Mouse (Mus musculus) forebrain, embryonic 13.5 days (tissue): Measurements from ENCODE around the gene H2-T24. TPM values are rescaled to one million over a fixed set of nuclear protein-coding genes. Genes with fewer than 3 reads are reported as not detected.
"Not testable (repeated sequence)": the region's sequence is repeated elsewhere in the genome, so short reads cannot be mapped to it uniquely, and the experiment has no call there.

Source experiments
- ATAC-seq: fragments of 200-750 bp; cut with Nextera tagmentation; 2 replicates; pipeline ENCODE4 v1.8.0; 2017
- H3K27ac ChIP-seq: fragments of 300-500 bp; sonication (generic); 2 replicates; pipeline ENCODE4 v1.5.1; 2015; ENCODE audit warnings: inconsistent platforms, mild to moderate bottlenecking, moderate library complexity
- H3K27me3 ChIP-seq: fragments of 300-500 bp; sonication (generic); 2 replicates; pipeline ENCODE4 v1.6.1; 2015; ENCODE audit warnings: mild to moderate bottlenecking, inconsistent platforms
- H3K36me3 ChIP-seq: fragments of 300-500 bp; sonication (generic); 2 replicates; pipeline ENCODE4 v1.6.1; 2015; ENCODE audit warnings: mild to moderate bottlenecking, inconsistent platforms; ENCODE audit not compliant: poor library complexity, severe bottlenecking
- H3K4me1 ChIP-seq: fragments of 300-500 bp; sonication (generic); 2 replicates; pipeline ENCODE4 v1.6.1; 2015; ENCODE audit warnings: inconsistent platforms
- H3K4me2 ChIP-seq: fragments of 300-500 bp; sonication (generic); 2 replicates; pipeline ENCODE4 v1.6.1; 2015; ENCODE audit warnings: inconsistent platforms, mild to moderate bottlenecking, moderate library complexity
- H3K4me3 ChIP-seq: fragments of 300-500 bp; sonication (generic); 2 replicates; pipeline ENCODE4 v1.5.1; 2015; ENCODE audit warnings: mild to moderate bottlenecking, inconsistent platforms
- H3K9ac ChIP-seq: fragments of 300-500 bp; sonication (generic); 2 replicates; pipeline ENCODE4 v1.6.1; 2015; ENCODE audit warnings: mild to moderate bottlenecking, inconsistent platforms
- H3K9me3 ChIP-seq: fragments of 300-500 bp; sonication (generic); replicated peaks from 2 replicates; pipeline ENCODE4 v1.6.1; 2016; ENCODE audit warnings: inconsistent platforms
- WGBS: fragments of 180-500 bp; shearing (Covaris S2); methylation state at CpG from one replicate; pipeline ENCODE4 v1.1.7; 2015; 5-methylcytosine and 5-hydroxymethylcytosine counted together
- polyA plus RNA-seq: library from polyadenylated mRNA; unstranded; fragments of >200 nt; fragmentation: Nextera tagmentation; extraction: Ambion mirVana; gene quantifications from 2 replicates; pipeline ENCODE4 v1.2.1, GENCODE M21; 2015

The H2-T24 gene
- polyA plus RNA-seq = 6.3 and 6.5 TPM in 2 replicates

GRCm38 (mm10) chr17:36020191-36021073, at the start of gene H2-T24:
Gene H2-T24, minus strand, starts transcription at chr17:36020560.
- H3K4me1 ChIP-seq = peaks cover 5% of the 10 kb centered on the region; the same call in 1 of the 2 replicates
- H3K27ac ChIP-seq = no peak within 1 kb of the TSS
- no peak for ATAC-seq
- H3K9ac ChIP-seq = no peak within 1 kb of the TSS
- peaks cover 5% of the 10 kb centered on the region; the same call in 1 of the 2 replicates for H3K36me3 ChIP-seq
- no peaks in the 10 kb centered on the region for H3K9me3 ChIP-seq
- no peaks in the 10 kb centered on the region for H3K27me3 ChIP-seq
- H3K4me2 ChIP-seq = no peak within 1 kb of the TSS
- WGBS = 44% methylated on average over 15 of the region's 15 CpGs
- H3K4me3 ChIP-seq = no peak within 1 kb of the TSS

DNA sequence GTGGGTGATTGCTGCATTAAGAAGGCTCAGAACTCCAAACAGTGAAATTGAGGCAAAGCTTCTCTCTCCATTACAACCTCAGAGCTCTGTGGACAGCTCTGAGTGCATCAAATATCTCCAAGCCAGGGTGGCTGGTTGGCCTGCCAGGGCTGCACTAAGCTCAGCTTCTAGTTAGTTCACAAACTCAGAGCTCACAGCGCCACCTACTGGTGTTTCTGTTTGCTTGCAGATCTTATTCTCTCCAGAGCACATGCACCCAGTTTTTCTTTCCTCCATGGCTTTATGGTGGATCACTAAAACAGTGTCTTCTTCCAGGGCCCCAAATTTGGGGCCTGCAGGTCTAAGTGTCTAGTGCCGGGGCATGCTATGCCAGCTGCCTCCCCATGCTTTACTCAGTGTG, 40.5 kb upstream of the H2-T24 start:
- Histone ChIP-seq H3K36me3 (no peaks in the 10 kb centered on the region), H3K4me1 (no peaks in the 10 kb centered on the region), H3K9ac (no peak overlapping the region), H3K4me3 (no peak overlapping the region), H3K27ac (no peak overlapping the region), H3K9me3 (no peaks in the 10 kb centered on the region), H3K27me3 (no peaks in the 10 kb centered on the region; the same call in 1 of the 2 replicates), H3K4me2 (no peak overlapping the region)
- ATAC-seq = no peak
- 31% methylated on average over 2 of the region's 2 CpGs for WGBS

DNA sequence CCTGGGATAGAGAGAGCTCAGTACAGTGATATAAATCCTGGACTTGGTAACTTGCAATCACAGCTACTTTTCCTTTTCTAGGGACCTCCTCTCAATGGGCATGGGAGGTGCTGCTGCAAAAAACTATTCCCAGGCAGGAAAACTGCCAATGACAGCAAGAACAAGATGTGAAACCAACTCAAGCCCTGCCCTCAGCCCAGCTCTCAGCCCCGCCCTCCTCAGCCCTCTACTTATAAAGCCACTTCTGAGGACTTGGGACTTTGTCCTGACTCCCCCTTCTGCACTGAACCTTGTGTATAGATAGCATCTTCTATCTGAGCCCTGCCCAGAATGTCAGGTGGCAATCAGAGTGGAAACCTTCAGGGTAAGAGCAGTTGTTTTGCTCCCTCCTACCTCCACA, 38.0 kb upstream of the H2-T24 start, which contains the start of gene Gm11127:
TSS of gene Gm11127 (minus strand) at position 10 of the 400 bp plus-strand sequence.
- H3K9ac ChIP-seq, H3K36me3 ChIP-seq, ATAC-seq, H3K9me3 ChIP-seq, H3K4me1 ChIP-seq, H3K27ac ChIP-seq, H3K4me2 ChIP-seq, H3K4me3 ChIP-seq, H3K27me3 ChIP-seq: not testable (repeated sequence)
- 75% methylated on average over 1 of the region's 1 CpGs for WGBS

GRCm38 (mm10) chr17:36057927-36058326, 37.6 kb upstream of the H2-T24 start:
- H3K4me1 ChIP-seq, H3K27me3 ChIP-seq, H3K4me2 ChIP-seq, H3K36me3 ChIP-seq, H3K27ac ChIP-seq, H3K9ac ChIP-seq, H3K9me3 ChIP-seq, ATAC-seq, H3K4me3 ChIP-seq: not testable (repeated sequence)
- 89% methylated on average over 24 of the region's 25 CpGs for WGBS

GRCm38 (mm10) chr17:36043286-36043685, 22.9 kb upstream of the H2-T24 start:
- Histone ChIP-seq H3K9me3 (no peaks in the 10 kb centered on the region), H3K27ac (no peak overlapping the region), H3K36me3 (no peaks in the 10 kb centered on the region), H3K4me1 (no peaks in the 10 kb centered on the region; the same call in 1 of the 2 replicates), H3K27me3 (0 out of 2 replicates have a peak, but pooled peaks cover 2% of the 10 kb centered on the region), H3K4me2 (peak overlapping the region; percentile 70), H3K9ac (no peak overlapping the region), H3K4me3 (peak overlapping the region; percentile 38; the same call in 1 of the 2 replicates)
- ATAC-seq = no peak
- 90% methylated on average over 3 of the region's 3 CpGs for WGBS

DNA sequence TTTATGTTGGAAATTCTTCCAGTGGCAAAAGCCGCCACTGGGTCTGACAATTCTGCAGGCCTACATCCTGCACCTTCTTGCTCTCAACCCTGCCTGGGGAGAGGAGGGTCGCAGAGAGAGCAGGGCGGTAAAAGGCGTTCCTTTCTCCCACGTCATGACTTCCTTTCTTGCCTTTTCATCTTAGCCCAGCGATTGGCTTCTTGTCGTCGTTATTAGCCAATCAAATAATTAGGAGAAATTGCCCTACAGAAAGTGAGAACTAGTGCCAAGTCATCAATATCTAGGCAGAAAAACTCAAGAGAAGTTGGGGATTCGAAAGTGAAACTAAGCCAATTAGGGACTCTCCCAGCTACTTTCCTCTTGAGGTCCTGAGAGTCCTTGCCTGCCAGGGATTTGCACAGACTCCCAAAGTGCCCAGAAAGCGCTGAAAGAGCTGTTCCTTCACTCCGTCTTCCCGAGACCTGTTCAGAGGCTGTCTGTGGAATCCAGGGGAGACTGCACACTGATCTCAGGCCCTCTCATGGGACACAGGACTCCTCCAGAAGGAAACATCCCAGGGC, 22.3 kb upstream of the H2-T24 start, which contains the start of the genes H2-T22 and Gm6034:
TSS of gene H2-T22 (minus strand) at position 138 of the 560 bp plus-strand sequence.
TSS of gene Gm6034 (plus strand) at position 352 of the 560 bp plus-strand sequence.
- not testable (repeated sequence) for H3K9me3 ChIP-seq, H3K36me3 ChIP-seq, H3K27me3 ChIP-seq, H3K27ac ChIP-seq, H3K4me1 ChIP-seq
- H3K4me2 ChIP-seq = peak within 1 kb of the TSS; percentile 70
- peak within 1 kb of the TSS; percentile 52 for H3K9ac ChIP-seq
- WGBS = under 1% methylated on average over 12 of the region's 12 CpGs
- ATAC-seq = peak; percentile 94
- peak within 1 kb of the TSS; percentile 38 for H3K4me3 ChIP-seq

DNA sequence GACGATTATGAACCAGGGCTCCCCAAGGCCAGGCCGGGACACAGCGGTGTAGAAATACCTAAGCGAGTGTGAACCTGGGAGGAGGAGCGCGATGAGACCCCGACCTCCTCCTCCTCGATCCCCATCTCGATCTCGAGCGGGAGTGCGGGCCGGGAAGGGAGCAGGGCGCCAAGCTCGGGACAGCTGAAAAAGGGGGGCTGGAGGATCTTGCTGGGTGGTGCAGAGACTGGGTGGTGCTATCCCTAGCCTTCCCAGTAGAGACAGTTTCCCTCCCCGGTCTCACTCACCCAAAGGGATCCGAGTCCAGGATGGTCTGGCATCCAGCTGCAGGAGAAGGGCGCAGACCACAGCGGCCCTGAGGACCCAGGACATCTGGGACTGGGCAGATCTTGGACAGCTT, 21.7 kb upstream of the H2-T24 start:
- peak; percentile 78 for ATAC-seq

GRCm38 (mm10) chr17:36040604-36041003, 20.2 kb upstream of the H2-T24 start:
- ATAC-seq, H3K27me3 ChIP-seq, H3K9me3 ChIP-seq, H3K36me3 ChIP-seq, H3K27ac ChIP-seq, H3K4me3 ChIP-seq, H3K4me1 ChIP-seq, H3K9ac ChIP-seq, H3K4me2 ChIP-seq: not testable (repeated sequence)
- 73% methylated on average over 2 of the region's 2 CpGs for WGBS

More for the DNA sequence above, 21.7 kb upstream of the H2-T24 start:
- Histone ChIP-seq H3K4me3 (peak overlapping the region; percentile 38), H3K9ac (peak overlapping the region; percentile 52), H3K4me2 (peak overlapping the region; percentile 70)
- H3K36me3 ChIP-seq, H3K9me3 ChIP-seq, H3K4me1 ChIP-seq, H3K27me3 ChIP-seq, H3K27ac ChIP-seq: not testable (repeated sequence)
- 1% methylated on average over 19 of the region's 19 CpGs for WGBS

- H3K9ac ChIP-seq, H3K27ac ChIP-seq, H3K9me3 ChIP-seq, H3K4me2 ChIP-seq, H3K27me3 ChIP-seq, H3K4me1 ChIP-seq, ATAC-seq, H3K36me3 ChIP-seq, H3K4me3 ChIP-seq: not testable (repeated sequence)
- WGBS = 88% methylated on average over 13 of the region's 13 CpGs
Observed at GRCm38 (mm10) chr17:36036126-36036525, 15.8 kb upstream of the H2-T24 start.

DNA sequence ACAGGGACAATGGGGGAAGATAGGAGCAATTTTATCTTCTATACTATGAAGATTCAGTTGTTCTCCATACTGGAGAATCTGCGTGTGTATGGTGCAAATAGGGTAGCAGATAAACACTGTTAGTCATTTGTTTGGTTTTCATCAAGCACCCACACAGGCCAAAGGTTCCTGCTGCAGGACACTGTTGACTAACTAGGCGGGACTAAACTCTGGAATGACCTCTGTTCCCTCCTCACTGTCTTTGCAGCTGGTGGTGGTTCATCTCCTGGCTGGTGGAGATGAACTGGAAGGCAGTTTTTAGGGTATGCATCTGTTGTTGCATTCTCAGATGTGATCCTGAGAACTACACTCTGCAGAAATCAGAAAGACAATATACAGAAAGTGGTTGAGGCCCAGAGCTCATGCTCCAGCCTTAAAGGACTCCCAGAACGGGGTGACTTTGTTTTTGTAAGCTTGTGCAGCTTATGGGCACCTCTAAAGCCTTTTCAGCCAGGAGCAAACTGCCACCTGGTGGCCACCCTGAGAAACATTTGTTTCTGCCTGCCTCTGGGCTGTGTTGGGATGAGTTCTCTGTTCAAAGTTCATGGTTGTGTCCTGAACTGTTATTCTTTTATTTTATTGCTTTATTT, 14.8 kb upstream of the H2-T24 start:
- not testable (repeated sequence) for H3K27ac ChIP-seq, H3K9me3 ChIP-seq, H3K4me2 ChIP-seq, H3K27me3 ChIP-seq, H3K4me1 ChIP-seq, H3K36me3 ChIP-seq, H3K9ac ChIP-seq, ATAC-seq, H3K4me3 ChIP-seq
- WGBS = 40% methylated on average over 3 of the region's 3 CpGs

DNA sequence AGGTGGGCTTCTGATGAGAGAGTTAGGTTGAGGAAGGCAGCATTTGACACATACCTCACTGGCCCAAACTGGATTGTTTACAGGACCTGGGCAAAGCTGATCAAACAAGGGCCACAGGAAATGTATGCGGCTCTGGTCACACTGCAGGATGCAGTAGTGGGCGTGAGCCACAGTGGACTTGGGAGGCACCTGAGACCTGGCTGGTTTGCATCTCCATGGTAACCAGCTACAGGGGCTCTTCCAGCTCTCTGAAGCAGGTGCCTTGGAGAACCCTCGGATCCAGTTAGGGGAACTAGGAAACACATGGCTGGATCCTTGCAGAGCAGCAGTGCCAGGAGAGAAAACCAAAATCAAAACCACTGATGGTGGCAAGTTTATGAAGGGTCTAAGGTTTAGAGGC, 14.2 kb upstream of the H2-T24 start:
- not testable (repeated sequence) for H3K27me3 ChIP-seq, H3K4me1 ChIP-seq, H3K9ac ChIP-seq, ATAC-seq, H3K4me3 ChIP-seq, H3K36me3 ChIP-seq, H3K9me3 ChIP-seq, H3K27ac ChIP-seq, H3K4me2 ChIP-seq
- WGBS = 64% methylated on average over 3 of the region's 3 CpGs

DNA sequence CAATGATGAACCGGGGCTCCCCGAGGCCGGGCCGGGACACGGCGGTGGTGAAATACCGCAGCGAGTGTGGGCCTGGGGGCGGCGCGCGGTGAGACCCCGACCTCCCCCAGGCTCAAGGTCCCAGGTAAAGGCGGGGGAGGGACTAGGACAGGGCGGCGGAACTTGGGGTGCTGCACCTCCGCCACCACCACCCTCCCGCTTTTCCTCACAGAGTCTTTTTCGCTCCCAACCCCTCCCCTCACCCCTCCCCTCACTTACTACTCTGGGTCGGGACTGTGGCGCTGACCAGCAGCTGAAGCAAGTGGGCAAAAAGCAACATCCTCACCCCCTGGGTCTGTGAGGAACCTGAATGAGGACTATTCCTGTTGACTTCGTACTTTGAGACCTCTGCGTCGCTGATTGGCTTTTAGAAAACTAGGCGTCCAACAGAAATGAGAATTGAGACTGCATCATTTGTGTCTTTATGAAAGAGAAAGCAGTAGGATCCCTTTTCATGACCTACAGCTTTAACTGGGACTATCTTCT, 12.1 kb upstream of the H2-T24 start, which contains the start of gene H2-T23:
TSS of gene H2-T23 (minus strand) at position 505 of the 525 bp plus-strand sequence.
- not testable (repeated sequence) for H3K9me3 ChIP-seq, H3K27me3 ChIP-seq, H3K27ac ChIP-seq, H3K4me1 ChIP-seq, H3K36me3 ChIP-seq
- Histone ChIP-seq H3K4me3 (peak within 1 kb of the TSS; percentile 47), H3K9ac (peak within 1 kb of the TSS; percentile 65), H3K4me2 (peak within 1 kb of the TSS; percentile 81)
- under 1% methylated on average over 25 of the region's 25 CpGs for WGBS
- peak; percentile 55 for ATAC-seq
